Mouse (Mus musculus): ENCODE data around the gene Myom1.

The Myom1 gene

GRCm38 (mm10) chr17:71059213-71059612 lies 56.8 kb downstream of the Myom1 start:
- DNase-seq (ENCODE audit: low spot score): no peak

DNA sequence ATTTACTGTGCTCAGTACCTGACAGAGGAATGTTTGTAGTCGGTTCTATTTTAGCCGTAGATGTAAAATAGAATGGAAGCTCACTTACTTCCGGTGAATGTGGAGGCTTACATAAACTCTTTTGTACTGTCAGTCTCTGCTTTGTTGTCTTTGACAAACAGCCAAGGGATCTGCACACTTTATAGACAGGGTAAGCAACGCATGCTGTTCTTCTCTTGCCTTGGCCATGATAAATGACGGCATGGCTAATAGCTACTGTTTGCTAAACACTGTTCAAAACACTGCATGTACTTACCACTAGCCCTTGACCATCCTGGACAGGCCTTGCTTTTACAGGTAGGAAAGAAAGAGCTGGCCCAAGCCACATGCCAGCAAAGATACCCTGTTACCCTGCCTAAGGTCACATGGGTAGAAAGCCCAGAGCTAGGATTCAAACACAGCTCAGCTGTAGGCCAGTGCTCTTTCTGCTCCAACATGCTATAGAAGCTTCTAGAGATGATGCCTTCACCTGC lies 59.7 kb downstream of the Myom1 start:
- no peak for DNase-seq (ENCODE audit: low spot score)

DNA sequence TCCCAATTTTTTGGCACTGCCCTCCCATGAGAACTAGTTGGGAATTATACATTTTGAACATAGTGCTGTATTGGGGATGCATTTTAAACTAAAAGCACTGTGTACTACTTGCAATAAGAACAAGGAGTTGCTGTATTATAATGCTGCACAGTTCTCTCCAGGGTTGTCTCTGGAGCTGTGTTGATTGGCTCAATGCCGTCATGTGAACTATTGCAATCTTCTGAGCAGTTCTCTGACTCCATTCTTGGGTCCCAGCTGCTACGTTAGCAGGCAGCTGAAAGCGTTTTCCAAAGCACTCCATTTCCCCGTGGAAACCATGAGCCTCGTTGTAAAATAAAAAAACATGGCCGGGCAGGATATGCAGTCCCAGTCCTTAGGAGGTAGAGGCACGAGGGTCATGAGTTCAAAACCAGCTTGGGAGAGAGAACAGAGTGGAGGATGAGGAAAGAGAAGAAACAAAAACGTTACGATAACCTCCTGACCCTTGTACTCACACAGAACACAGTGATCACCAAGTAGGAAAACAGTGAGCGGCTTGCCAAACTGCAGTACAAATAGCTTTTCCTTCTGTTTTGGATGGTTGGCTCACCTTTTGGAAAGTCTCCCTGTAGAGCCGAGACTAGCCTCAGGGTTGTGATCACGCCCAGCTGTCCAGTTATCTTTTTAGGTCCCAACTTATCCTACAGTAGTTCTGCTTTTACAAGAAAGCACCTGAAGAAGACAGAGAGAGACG lies 60.6 kb downstream of the Myom1 start:
- no peak for DNase-seq (ENCODE audit: low spot score)

GRCm38 (mm10) chr17:71064463-71065014 lies 62.1 kb downstream of the Myom1 start:
- DNase-seq (ENCODE audit: low spot score): peak; percentile 70

DNA sequence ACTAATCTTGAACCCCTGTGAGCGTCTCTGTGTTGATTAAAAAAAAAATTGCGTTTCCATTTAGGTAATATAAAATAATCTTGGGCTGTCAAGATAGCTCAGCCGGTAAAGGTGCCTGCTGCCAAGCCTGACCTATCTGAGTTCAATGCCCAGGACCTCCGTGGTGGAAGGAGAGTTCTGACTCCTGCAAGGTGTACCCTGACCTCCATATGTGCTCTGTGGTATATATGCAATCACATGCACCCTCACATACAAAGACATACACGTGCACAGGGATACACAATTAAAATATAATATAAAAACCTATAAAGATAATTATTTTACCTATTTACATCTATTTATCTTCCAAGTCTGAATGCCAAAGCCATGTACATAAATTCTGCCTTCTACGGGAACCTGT lies 62.7 kb downstream of the Myom1 start:
- DNase-seq (ENCODE audit: low spot score): no peak

DNA sequence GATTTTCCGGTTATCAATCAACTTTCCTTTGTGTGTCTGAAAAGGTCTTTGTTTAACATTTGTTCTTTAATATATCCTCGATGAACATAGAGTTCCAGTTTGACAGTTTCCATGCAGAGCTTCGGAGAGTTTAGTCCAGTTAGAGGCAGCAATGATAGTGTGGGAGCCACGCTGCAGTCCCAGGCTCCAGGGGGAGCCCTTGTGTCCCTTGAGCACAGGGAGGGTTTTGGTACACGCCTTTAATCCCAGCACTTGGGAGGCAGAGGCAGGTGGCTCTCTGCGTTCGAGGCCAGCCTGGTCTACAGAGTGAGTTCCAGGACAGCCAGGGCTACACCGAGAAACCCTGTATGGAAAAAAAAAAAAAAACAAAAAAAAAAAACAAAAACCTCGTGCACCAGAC lies 66.7 kb downstream of the Myom1 start:
- DNase-seq (ENCODE audit: low spot score): no peak

DNA sequence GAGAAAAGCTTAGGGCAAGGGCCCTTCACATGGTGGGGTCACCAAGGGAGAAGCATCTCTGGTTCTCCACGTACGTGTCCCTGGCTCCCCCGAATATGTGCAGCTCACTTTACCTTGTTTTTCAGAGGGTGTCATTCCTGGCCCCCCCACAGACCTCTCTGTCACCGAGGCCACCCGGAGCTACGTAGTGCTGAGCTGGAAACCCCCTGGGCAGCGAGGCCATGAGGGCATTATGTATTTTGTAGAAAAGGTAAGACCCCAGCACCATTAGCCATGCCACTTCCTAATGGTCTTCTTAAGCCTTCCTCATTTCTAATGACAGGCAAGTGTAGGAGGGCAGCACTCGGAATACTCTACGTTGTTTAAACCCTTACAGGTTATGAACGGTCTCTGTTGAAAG lies 69.5 kb downstream of the Myom1 start:
- DNase-seq (ENCODE audit: low spot score): no peak

- no peak for DNase-seq (ENCODE audit: low spot score)
These were observed 72.0 kb downstream of the Myom1 start for GRCm38 (mm10) chr17:71074386-71074785.

DNA sequence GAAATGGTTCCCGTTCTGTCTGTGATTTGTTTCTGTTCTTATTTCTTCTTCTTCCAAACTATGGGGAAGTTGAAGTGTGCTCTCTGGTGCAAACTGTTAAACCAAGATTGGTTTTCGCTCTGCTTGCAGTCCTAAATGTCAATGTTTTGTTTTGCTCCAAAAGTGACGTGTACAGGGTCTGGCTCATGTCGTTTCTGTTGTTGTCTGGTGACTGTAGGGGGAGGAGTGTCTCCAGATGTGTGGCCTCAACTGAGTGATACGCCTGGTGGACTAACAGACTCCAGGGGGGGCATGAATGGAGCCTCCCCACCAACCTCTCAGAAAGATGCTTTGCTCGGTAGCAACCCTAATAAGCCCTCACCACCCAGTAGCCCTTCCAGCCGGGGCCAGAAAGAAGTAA lies 79.6 kb downstream of the Myom1 start:
- no peak for DNase-seq (ENCODE audit: low spot score)

DNA sequence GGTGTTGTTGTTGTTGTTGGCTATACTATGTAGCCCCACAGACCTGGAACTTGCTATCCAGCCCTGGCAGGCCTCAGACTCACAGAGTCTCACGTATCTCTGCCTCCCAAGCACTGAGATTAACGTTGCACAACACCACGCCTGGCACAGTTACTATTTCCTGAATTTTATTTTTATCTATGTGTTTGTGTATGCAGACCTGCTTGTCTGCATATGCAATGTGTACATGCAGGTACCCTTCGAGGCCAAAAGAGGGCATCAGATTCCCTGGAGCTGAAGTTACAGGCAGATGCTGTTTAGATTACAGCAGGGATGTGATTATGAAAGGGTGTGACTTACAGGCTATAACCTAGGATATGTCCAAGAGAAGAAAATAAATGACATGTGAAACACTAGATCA lies 84.5 kb downstream of the Myom1 start:
- DNase-seq (ENCODE audit: low spot score): no peak

DNA sequence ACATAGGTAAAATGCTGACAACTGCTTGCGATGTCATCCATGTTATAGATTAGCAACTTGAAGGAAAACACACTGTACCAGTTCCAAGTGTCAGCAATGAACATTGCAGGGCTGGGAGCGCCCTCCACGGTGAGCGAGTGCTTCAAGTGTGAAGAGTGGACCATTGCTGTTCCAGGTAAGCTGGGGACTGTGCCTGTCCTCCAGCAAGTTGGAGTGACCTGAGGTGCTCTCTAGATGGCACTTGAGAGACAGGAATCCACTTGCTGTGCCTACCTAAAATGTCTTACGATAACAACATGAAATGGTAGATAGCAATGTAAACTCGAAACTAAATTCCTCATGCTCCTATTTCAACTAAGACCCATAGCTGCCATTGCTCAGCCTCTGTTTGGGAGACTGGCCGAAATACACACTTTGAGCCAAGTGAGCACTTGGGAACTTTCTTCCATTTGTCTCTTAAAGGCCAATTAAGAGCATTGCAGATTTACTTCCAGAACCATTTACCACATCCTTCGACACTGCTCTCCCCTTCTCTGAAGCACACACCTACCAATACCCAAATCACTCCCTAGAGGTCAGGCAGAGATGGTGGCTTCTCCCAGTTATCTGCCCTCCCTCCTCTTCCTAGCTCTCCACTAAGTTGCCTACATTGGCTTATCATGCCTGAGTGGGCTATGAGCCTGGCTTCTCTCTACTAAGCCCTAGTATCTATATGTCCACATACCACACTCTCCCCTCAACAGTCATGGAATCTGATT lies 85.1 kb downstream of the Myom1 start:
- DNase-seq (ENCODE audit: low spot score): no peak

GRCm38 (mm10) chr17:71088154-71088521 lies 85.7 kb downstream of the Myom1 start:
- DNase-seq (ENCODE audit: low spot score): no peak

DNA sequence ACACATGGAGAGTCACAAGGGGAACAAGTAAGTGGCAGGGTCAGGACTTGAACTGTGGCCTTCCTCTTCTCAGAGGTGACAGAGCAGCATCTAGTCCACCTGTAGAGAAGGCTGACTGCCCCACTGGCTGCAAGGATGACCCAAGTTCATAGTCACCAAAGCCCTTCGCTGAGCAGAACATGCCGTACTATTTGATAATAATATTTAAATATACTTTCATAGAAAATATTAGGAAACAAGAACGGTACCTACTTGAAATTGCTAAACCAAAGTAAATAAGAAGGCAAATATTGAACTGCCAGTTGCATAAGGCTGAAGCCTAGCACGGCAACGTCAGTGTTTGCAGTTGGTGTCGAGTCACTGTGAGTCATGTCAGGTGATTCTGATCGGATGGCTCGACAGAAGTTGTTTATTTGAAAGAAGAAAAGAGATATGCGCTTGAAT lies 86.6 kb downstream of the Myom1 start:
- DNase-seq (ENCODE audit: low spot score): no peak

GRCm38 (mm10) chr17:71089781-71090480 lies 87.5 kb downstream of the Myom1 start:
- DNase-seq (ENCODE audit: low spot score): peak; percentile 22

- no peak for DNase-seq (ENCODE audit: low spot score)
These were observed 88.6 kb downstream of the Myom1 start for GRCm38 (mm10) chr17:71091024-71091423.

DNA sequence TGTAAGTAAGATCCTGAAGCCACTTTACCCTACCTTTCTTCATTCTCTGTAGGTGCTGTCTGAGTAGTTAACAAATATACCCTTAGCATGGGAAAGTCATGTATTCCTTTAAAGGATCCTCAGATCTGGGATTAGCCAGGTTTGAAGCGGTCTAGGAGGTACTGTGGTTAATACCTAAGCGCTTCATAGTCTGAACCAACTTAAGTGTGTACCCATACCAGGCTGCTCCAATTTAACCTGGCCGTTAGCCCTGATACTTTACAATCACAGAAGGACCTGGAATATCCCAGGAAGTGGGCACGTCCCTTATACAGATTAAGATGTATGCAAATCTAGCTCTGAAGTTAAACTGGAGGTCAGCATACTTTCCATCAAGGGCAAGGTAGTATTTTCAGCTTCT lies 89.9 kb downstream of the Myom1 start:
- DNase-seq (ENCODE audit: low spot score): no peak

DNA sequence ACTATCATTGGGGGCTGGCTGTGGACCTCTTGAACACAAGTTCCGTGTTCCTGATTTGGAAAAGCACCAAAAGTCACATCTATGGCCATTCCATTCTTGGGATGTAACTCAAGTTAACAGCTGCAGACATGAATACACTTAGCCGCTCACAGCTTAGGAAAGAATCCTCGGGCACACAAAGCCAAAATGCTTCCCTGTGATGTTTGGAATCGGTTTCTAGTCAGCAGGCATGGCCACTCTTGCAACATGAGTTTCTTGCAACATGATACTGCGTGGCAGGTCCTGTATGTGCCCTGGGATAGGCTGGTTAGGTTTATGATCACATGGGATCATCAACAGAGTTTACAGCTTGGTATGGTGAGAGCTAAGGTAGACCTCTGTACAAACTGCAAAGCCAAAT lies 91.4 kb downstream of the Myom1 start:
- no peak for DNase-seq (ENCODE audit: low spot score)

DNA sequence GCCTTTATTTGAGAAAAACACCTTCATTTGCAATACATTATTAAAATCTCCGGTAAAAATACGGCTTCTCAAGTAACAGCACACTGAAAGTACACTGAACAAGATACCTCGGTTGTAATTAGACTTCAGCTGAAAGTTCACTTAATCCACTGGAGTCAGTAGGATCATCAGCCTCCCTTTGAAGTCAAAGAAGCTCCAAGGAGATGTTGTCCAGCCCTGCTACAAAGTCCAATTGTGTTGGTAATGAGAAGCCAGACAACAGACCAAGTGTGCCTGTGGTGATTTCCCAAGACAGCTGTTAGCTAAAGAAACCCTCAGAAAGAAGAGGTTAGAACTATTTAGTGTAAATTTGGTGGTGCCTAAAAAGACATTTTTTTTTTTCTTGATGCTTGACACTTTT lies 92.0 kb downstream of the Myom1 start:
- no peak for DNase-seq (ENCODE audit: low spot score)

GRCm38 (mm10) chr17:71096557-71097208 lies 94.2 kb downstream of the Myom1 start:
- no peak for DNase-seq (ENCODE audit: low spot score)

DNA sequence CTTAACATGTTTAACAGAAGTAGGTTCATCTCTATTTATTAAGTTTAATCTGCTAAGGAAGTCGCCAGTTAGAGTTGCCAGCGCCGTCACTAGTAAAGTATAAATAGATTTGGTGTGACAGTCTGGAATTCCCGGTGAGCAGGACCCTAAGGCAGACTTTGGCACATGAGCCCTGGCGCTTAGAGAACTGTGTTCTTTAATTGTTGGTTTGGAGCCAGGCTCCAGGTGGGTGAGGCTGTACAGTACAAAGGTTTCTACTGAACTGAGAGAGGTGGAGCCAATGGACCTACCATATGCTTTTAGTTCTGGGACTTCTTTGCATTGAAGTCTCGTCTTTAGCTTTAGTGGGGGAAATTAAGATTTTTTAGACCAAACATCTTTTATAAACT lies 94.8 kb downstream of the Myom1 start:
- no peak for DNase-seq (ENCODE audit: low spot score)

GRCm38 (mm10) chr17:71098606-71099005 lies 96.2 kb downstream of the Myom1 start:
- no peak for DNase-seq (ENCODE audit: low spot score)
